Mouse (Mus musculus) spleen, adult 2 months (tissue): ENCODE measurements around the gene Zfr. TPM values are rescaled to one million over a fixed set of nuclear protein-coding genes. Genes with fewer than 3 reads are reported as not detected.

Experiments used
- DNase-seq, 2 experiments: peaks; one replicate each; pipeline versions ENCODE4 v3.0.0 to v3.0.0-alpha.2; 2012 to 2021; ENCODE audit warnings: low spot score in 2 of 2, low read depth in 1 of 2
- H3K27ac ChIP-seq: fragments of 200-500 bp; 2 replicates; pipeline ENCODE4 v1.5.1; 2012; ENCODE audit warnings: low read length, inconsistent platforms; ENCODE audit not compliant: insufficient read depth
- H3K27me3 ChIP-seq: fragments of 200-500 bp; 2 replicates; pipeline ENCODE4 v1.6.1; 2012; ENCODE audit warnings: mild to moderate bottlenecking, moderate library complexity, low read length, inconsistent platforms; ENCODE audit not compliant: control insufficient read depth, insufficient read depth
- H3K36me3 ChIP-seq: fragments of 200-500 bp; 2 replicates; pipeline ENCODE4 v1.6.1; 2012; ENCODE audit warnings: mild to moderate bottlenecking, low read length, inconsistent platforms; ENCODE audit not compliant: control insufficient read depth, insufficient read depth
- H3K4me1 ChIP-seq: fragments of 200-500 bp; 2 replicates; pipeline ENCODE4 v1.6.1; 2011; ENCODE audit warnings: inconsistent platforms; ENCODE audit not compliant: control insufficient read depth, insufficient read depth, insufficient read length
- H3K4me3 ChIP-seq: fragments of 200-500 bp; 2 replicates; pipeline ENCODE4 v1.5.1; 2011; ENCODE audit warnings: mild to moderate bottlenecking, inconsistent platforms; ENCODE audit not compliant: insufficient read depth, insufficient read length; ENCODE audit errors: extremely low read depth
- CTCF ChIP-seq: fragments of 200-500 bp; IDR thresholded peaks from 2 replicates; pipeline ENCODE4 v1.5.1; 2011; ENCODE audit warnings: mild to moderate bottlenecking, inconsistent platforms; ENCODE audit not compliant: insufficient read depth, insufficient read length, insufficient replicate concordance; ENCODE audit errors: extremely low read depth
- POLR2A ChIP-seq: fragments of 200-500 bp; IDR thresholded peaks from 2 replicates; pipeline ENCODE4 v1.6.1; 2011; ENCODE audit warnings: low read depth, low read length, inconsistent platforms
- WGBS: fragments of 180-500 bp; shearing (Covaris S2); methylation state at CpG from one replicate; pipeline ENCODE4 v1.1.7; 2018; 5-methylcytosine and 5-hydroxymethylcytosine counted together
- polyA plus RNA-seq: library from polyadenylated mRNA; depleted of rRNA; stranded (reverse); fragments of >200 nt; gene quantifications from 2 replicates; pipeline ENCODE4 v1.2.3, GENCODE M21; 2012

Gene Zfr
- polyA plus RNA-seq, 1 experiment: 77.2 TPM

- H3K4me1 ChIP-seq: no peaks in the 10 kb centered on the region
- no peak overlapping the region for H3K27ac ChIP-seq
- TF ChIP-seq POLR2A (no peak), CTCF (no peak)
- 92% methylated on average over 25 of the region's 25 CpGs for WGBS
- H3K27me3 ChIP-seq: no peaks in the 10 kb centered on the region
- H3K36me3 ChIP-seq: no peaks in the 10 kb centered on the region
- H3K4me3 ChIP-seq: no peak overlapping the region
- no peak for DNase-seq
These were observed 24.3 kb upstream of the Zfr start for GRCm38 (mm10) chr15:12093026-12093960.

DNA sequence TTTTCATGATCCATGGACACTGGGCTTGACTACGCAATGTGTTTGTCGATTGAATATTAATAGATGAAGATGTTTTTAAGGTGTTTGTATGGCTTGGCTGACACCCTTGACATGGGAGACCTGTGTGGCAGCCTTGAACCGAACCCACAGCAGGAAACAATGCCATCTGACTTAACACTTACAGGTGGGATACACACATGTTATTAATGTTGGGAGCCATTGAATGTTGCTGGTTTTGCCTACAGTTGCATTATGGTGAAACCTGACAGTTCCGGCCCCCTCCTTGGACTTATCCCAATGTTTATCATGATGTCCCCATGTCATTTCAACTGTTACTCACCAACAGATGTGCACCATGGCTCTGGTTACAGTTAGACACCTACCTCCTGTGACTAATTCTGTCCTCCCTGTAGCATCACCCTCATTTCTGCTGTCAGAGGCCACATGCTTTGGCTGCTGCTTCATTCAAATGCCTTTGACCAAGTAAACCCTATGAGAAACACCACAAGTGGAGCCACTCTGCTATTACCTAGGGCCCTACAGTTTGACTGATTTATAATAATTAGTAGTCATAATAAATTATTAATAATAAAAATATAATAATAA, 23.6 kb upstream of the Zfr start:
- Histone ChIP-seq H3K4me1 (no peaks in the 10 kb centered on the region), H3K27me3 (no peaks in the 10 kb centered on the region), H3K4me3 (no peak overlapping the region), H3K27ac (no peak overlapping the region), H3K36me3 (no peaks in the 10 kb centered on the region)
- 92% methylated on average over 4 of the region's 4 CpGs for WGBS
- no peak for TF ChIP-seq POLR2A
- TF ChIP-seq CTCF: no peak
- no peak for DNase-seq

DNA sequence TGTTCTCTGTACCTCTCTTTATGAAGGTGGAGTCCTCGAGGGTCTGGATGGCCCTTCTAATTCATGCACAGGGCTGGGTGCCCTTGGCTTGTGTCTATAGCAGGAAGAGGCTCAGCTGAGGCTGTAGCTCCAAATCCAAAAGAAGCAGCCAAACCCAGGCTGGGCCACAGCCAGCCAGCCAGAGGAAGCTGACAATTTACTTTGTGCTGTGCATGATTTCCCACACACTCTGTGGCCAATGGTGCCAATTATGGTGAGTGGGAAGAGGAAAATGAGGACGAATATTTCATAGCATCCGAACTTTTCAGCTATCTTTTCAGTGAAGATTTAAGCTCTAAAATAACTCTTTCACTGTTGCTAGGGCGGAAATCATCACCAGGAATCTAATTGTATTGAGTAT, 21.2 kb upstream of the Zfr start:
- Histone ChIP-seq H3K4me3 (no peak overlapping the region), H3K27ac (no peak overlapping the region), H3K36me3 (no peaks in the 10 kb centered on the region), H3K27me3 (no peaks in the 10 kb centered on the region), H3K4me1 (no peaks in the 10 kb centered on the region)
- DNase-seq: no peak
- 74% methylated on average over 4 of the region's 4 CpGs for WGBS
- TF ChIP-seq POLR2A: no peak
- TF ChIP-seq CTCF: no peak

GRCm38 (mm10) chr15:12097344-12097743, 20.3 kb upstream of the Zfr start:
- Histone ChIP-seq H3K4me1 (no peaks in the 10 kb centered on the region), H3K36me3 (no peaks in the 10 kb centered on the region), H3K4me3 (no peak overlapping the region), H3K27ac (no peak overlapping the region), H3K27me3 (no peaks in the 10 kb centered on the region)
- DNase-seq: no peak
- TF ChIP-seq POLR2A: no peak
- no peak for TF ChIP-seq CTCF
- WGBS: 91% methylated on average over 5 of the region's 5 CpGs

DNA sequence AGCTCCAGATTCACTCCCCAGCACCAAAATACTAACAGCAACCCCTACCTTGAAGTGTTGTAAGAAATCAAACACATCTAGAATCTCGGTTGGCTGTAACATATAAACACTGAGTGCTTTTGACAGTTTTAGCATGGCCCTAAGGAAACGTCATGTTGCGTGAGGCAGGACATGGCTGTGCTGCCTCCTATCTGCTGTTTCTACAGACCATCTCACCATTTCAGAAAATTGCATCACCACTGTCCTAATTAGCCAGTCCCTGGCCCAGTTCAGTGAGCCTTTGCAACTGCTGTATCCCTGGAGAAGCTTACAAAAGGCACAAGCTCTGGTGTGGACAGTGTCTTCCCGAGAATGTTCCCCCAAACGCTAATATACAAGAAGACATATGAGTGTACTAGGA, 16.7 kb upstream of the Zfr start:
- Histone ChIP-seq H3K4me1 (no peaks in the 10 kb centered on the region), H3K27me3 (no peaks in the 10 kb centered on the region), H3K4me3 (no peak overlapping the region), H3K27ac (no peak overlapping the region), H3K36me3 (no peaks in the 10 kb centered on the region)
- TF ChIP-seq POLR2A: no peak
- TF ChIP-seq CTCF: no peak
- 85% methylated on average over 5 of the region's 5 CpGs for WGBS
- no peak for DNase-seq

DNA sequence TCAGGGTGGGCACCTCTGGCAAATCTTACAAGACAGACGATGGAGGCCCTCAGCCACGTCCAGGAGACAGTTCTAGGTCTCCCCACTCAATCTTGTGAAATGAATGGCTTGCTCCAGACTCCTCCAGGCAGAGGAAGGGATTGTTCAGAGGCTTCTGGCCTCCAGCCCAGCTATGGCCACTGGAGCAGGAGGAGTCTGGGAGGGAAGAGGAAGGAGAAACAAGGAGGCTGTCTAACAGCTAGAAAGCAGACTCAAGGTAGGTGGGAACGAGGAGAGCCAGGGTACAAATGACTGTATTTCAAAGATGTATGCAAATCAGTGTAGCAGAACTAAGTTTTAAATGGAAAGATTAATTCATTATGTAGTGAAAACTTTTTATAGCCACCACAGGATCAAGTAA, 13.9 kb upstream of the Zfr start:
- Histone ChIP-seq H3K4me3 (no peak overlapping the region), H3K27ac (no peak overlapping the region), H3K36me3 (no peaks in the 10 kb centered on the region), H3K4me1 (no peaks in the 10 kb centered on the region), H3K27me3 (no peaks in the 10 kb centered on the region)
- TF ChIP-seq CTCF (no peak), POLR2A (no peak)
- no peak for DNase-seq
- 74% methylated on average over 3 of the region's 3 CpGs for WGBS

DNA sequence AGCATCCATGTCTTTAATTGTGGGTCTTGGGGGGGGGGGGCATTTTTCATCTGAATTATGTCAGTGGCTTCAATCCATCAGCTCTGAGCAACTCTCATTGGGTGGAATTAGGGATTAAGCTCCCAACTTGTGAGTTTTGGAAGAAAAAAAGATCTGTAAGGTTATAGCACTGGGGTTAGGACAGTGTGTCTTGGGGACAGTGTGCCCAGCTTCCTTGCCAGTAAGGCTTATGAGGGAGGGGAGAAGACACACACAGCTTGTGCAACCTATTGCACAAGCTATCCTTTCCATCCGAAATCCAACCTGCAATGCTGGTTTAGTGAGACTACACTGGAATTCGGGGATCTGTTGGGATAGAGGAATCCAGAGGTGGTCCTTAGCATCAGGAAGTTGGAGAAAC, 12.8 kb upstream of the Zfr start:
- whole genome bisulfite sequencing: 80% methylated on average over 2 of the region's 2 CpGs
- Histone ChIP-seq H3K27ac (no peak overlapping the region), H3K4me3 (no peak overlapping the region), H3K27me3 (no peaks in the 10 kb centered on the region), H3K4me1 (no peaks in the 10 kb centered on the region), H3K36me3 (no peaks in the 10 kb centered on the region)
- no peak for DNase-seq
- TF ChIP-seq POLR2A (no peak), CTCF (no peak)
